Mouse (Mus musculus) CD4-positive naive resting alpha-beta T cell, adult 57 days (primary cell): ENCODE results near the gene Klra5. TPM values are rescaled to one million over a fixed set of nuclear protein-coding genes. Genes with fewer than 3 reads are reported as not detected.

ENCODE experiments used
- total RNA-seq: library from RNA; stranded (reverse); gene quantifications from one replicate; pipeline ENCODE4 v1.2.4, GENCODE M21; 2023

The Klra5 gene
- total RNA-seq, result 0.77 TPM

GRCm38 (mm10) chr6:129917476-129917946, at the start of gene Klra5:
Gene Klra5 (minus strand): TSS chr6:129917650.

DNA sequence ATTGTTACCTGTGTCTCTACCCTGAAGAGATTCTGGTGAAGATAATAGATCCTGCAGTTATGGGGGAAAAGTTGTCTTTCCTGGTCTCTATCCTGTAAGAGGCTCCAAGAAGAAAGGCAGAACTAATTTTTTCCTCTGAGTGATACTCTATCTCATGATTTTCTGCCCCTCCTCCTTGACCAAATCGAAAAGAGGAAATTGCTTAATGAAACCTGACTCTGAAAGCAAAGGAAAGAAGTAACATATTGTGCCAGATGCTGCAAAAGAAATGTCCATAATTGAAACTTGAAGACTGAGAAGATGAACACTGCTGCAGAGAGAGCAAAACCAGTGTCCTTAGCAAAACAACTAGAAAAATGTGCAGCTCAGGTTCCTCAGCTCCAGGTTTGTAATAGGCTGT, 40.9 kb downstream of the Klra5 start, which contains the start of gene Klra17:
Klra17 (minus strand) TSS at position 124 of the 400 bp plus-strand sequence.

GRCm38 (mm10) chr6:129862349-129862748, 55.1 kb downstream of the Klra5 start, which contains the start of gene Gm17631:
Gene Gm17631 (plus strand): TSS chr6:129862649.

Other genes with a start within 250 kb of the Klra5 start
- gene Klrc1, start 238.7 kb downstream of the Klra5 start, total RNA-seq, result 6.3 TPM
- 1.8 TPM for gene Klri1, start 200.5 kb downstream of the Klra5 start, total RNA-seq
- gene Klri2, start 177.2 kb downstream of the Klra5 start, total RNA-seq, result 0.80 TPM
- gene Gm156, start 133.4 kb downstream of the Klra5 start, total RNA-seq, result not detected
- gene Gm17631, start 55.0 kb downstream of the Klra5 start, total RNA-seq, result not detected
- not detected for gene Klra17, start 41.0 kb downstream of the Klra5 start, total RNA-seq
- 2.5 TPM for gene Klra6, start 109.3 kb upstream of the Klra5 start, total RNA-seq
- 0.95 TPM for gene Klra4, start 149.6 kb upstream of the Klra5 start, total RNA-seq
- not detected for gene Klra8, start 212.2 kb upstream of the Klra5 start, total RNA-seq